Mouse (Mus musculus) CH12.LX (cell line): Measurements from ENCODE around the gene Gsta4. TPM values are rescaled to one million over a fixed set of nuclear protein-coding genes. Genes with fewer than 3 reads are reported as not detected.

Source experiments
- DNase-seq: peaks from one replicate; pipeline ENCODE4 v3.0.0-alpha.2; 2013; ENCODE audit errors: extremely low read depth
- H3K27ac ChIP-seq: 2 replicates; pipeline ENCODE4 v1.5.1; 2012; ENCODE audit warnings: low read depth, mild to moderate bottlenecking, control low read depth, moderate library complexity; ENCODE audit not compliant: insufficient read depth
- H3K27me3 ChIP-seq: replicated peaks from 2 replicates; pipeline ENCODE3; 2012; ENCODE audit warnings: inconsistent platforms
- H3K36me3 ChIP-seq, 2 experiments: replicated peaks in 1 of 2; 2 replicates each; pipeline versions ENCODE3 to v1.6.1; 2012; ENCODE audit warnings: inconsistent platforms in 1 of 2, low read length in 1 of 2, mild to moderate bottlenecking in 1 of 2, mixed read lengths in 1 of 2, moderate library complexity in 1 of 2; ENCODE audit not compliant: control insufficient read depth in 1 of 2, insufficient read depth in 1 of 2
- H3K4me1 ChIP-seq, 2 experiments: 2 replicates each; pipeline ENCODE4 v1.6.1; 2012; ENCODE audit warnings: inconsistent platforms in 1 of 2, moderate library complexity in 1 of 2; ENCODE audit not compliant: insufficient read depth in 2 of 2, control insufficient read depth in 1 of 2
- H3K4me2 ChIP-seq: 2 replicates; pipeline ENCODE4 v1.6.1; 2012; ENCODE audit warnings: low read depth, mild to moderate bottlenecking, control low read depth; ENCODE audit not compliant: poor library complexity, insufficient read depth, severe bottlenecking
- H3K4me3 ChIP-seq, 3 experiments: fragments of 150-350 bp in 1 of 3; sonication (generic) in 1 of 3; replicated peaks in 1 of 3; 2 replicates each; pipeline versions ENCODE3 to v1.5.1; 2011 to 2012; ENCODE audit warnings: low read depth in 2 of 3, low read length in 2 of 3, mild to moderate bottlenecking in 2 of 3, moderate library complexity in 2 of 3, control low read depth in 1 of 3, improper control_type of control experiment in 1 of 3, inconsistent platforms in 1 of 3, mixed read lengths in 1 of 3; ENCODE audit not compliant: poor library complexity in 1 of 3
- H3K79me2 ChIP-seq: replicated peaks from 2 replicates; pipeline ENCODE4 v1.6.1; 2012; ENCODE audit warnings: mild to moderate bottlenecking, moderate library complexity; ENCODE audit not compliant: control insufficient read depth, poor library complexity, insufficient read depth, severe bottlenecking; ENCODE audit errors: extremely low read depth
- H3K9ac ChIP-seq: 2 replicates; pipeline ENCODE4 v1.6.1; 2012; ENCODE audit warnings: low read depth, mild to moderate bottlenecking, control low read depth, moderate library complexity; ENCODE audit not compliant: insufficient read depth
- H3K9me3 ChIP-seq: replicated peaks from 2 replicates; pipeline ENCODE3; 2012; ENCODE audit warnings: low read length, inconsistent platforms, mixed read lengths
- BHLHE40 ChIP-seq: IDR thresholded peaks from 2 replicates; pipeline ENCODE4 v1.6.1; 2011; ENCODE audit warnings: mild to moderate bottlenecking, low read depth, low read length, improper control_type of control experiment
- CHD1 ChIP-seq: IDR thresholded peaks from 2 replicates; pipeline ENCODE4 v1.6.1; 2012; ENCODE audit warnings: low read depth, low read length, improper control_type of control experiment, inconsistent platforms
- CTCF ChIP-seq, 2 experiments: IDR thresholded peaks in 1 of 2; conservative IDR thresholded peaks in 1 of 2; 2 replicates each; pipeline ENCODE4 v1.5.1; 2011 to 2012; ENCODE audit warnings: low read depth in 2 of 2, low read length in 2 of 2, improper control_type of control experiment in 1 of 2, inconsistent platforms in 1 of 2, mild to moderate bottlenecking in 1 of 2, moderate library complexity in 1 of 2
- E2F4 ChIP-seq: IDR thresholded peaks from 2 replicates; pipeline ENCODE4 v1.6.1; 2011; ENCODE audit warnings: low read depth, low read length, improper control_type of control experiment; ENCODE audit not compliant: insufficient replicate concordance
- ELF1 ChIP-seq: IDR thresholded peaks from 2 replicates; pipeline ENCODE4 v1.6.1; 2014; ENCODE audit warnings: low read depth, mild to moderate bottlenecking, inconsistent platforms, low read length, improper control_type of control experiment
- EP300 ChIP-seq: IDR thresholded peaks from 2 replicates; pipeline ENCODE4 v1.6.1; 2011; ENCODE audit warnings: low read length, improper control_type of control experiment
- GABPA ChIP-seq: IDR thresholded peaks from 2 replicates; pipeline ENCODE4 v1.6.1; 2012; ENCODE audit warnings: low read depth, low read length, improper control_type of control experiment, inconsistent platforms; ENCODE audit not compliant: insufficient replicate concordance
- HCFC1 ChIP-seq: IDR thresholded peaks from 2 replicates; pipeline ENCODE4 v1.6.1; 2012; ENCODE audit warnings: low read depth, mild to moderate bottlenecking, inconsistent platforms, low read length, improper control_type of control experiment
- IRF4 ChIP-seq: IDR thresholded peaks from 2 replicates; pipeline ENCODE4 v1.6.1; 2014; ENCODE audit warnings: low read depth, mild to moderate bottlenecking, inconsistent platforms, low read length, improper control_type of control experiment
- KAT2A ChIP-seq: IDR thresholded peaks from 2 replicates; pipeline ENCODE4 v1.6.1; 2012; ENCODE audit warnings: low read length, improper control_type of control experiment, inconsistent platforms; ENCODE audit not compliant: insufficient replicate concordance
- MAX ChIP-seq: IDR thresholded peaks from 2 replicates; pipeline ENCODE4 v1.6.1; 2011; ENCODE audit warnings: low read length, improper control_type of control experiment
- MEF2A ChIP-seq: IDR thresholded peaks from 2 replicates; pipeline ENCODE4 v1.6.1; 2014; ENCODE audit warnings: low read depth, mild to moderate bottlenecking, inconsistent platforms, low read length, improper control_type of control experiment, borderline replicate concordance
- MYC ChIP-seq: IDR thresholded peaks from 2 replicates; pipeline ENCODE4 v1.6.1; 2011; ENCODE audit warnings: low read depth, mild to moderate bottlenecking, improper control_type of control experiment, low read length
- NELFE ChIP-seq: IDR thresholded peaks from 2 replicates; pipeline ENCODE4 v1.6.1; 2011; ENCODE audit warnings: low read depth, low read length, improper control_type of control experiment
- NRF1 ChIP-seq: IDR thresholded peaks from 2 replicates; pipeline ENCODE4 v1.6.1; 2014; ENCODE audit warnings: low read depth, mild to moderate bottlenecking, inconsistent platforms, low read length, improper control_type of control experiment, moderate library complexity
- RCOR1 ChIP-seq: conservative IDR thresholded peaks from 2 replicates; pipeline ENCODE4 v1.6.1; 2012; ENCODE audit warnings: low read depth, mild to moderate bottlenecking, inconsistent platforms, low read length, improper control_type of control experiment
- SMC3 ChIP-seq: IDR thresholded peaks from 2 replicates; pipeline ENCODE4 v1.6.1; 2011; ENCODE audit warnings: low read depth, low read length, improper control_type of control experiment
- TBP ChIP-seq: conservative IDR thresholded peaks from 2 replicates; pipeline ENCODE4 v1.6.1; 2011; ENCODE audit warnings: low read depth, low read length, improper control_type of control experiment
- USF2 ChIP-seq: conservative IDR thresholded peaks from 2 replicates; pipeline ENCODE4 v1.6.1; 2011; ENCODE audit warnings: low read depth, low read length, improper control_type of control experiment
- ZC3H11A ChIP-seq: IDR thresholded peaks from 2 replicates; pipeline ENCODE4 v1.6.1; 2012; ENCODE audit warnings: low read depth, mild to moderate bottlenecking, inconsistent platforms, low read length, improper control_type of control experiment
- ZKSCAN1 ChIP-seq: IDR thresholded peaks from 2 replicates; pipeline ENCODE4 v1.6.1; 2012; ENCODE audit warnings: low read depth, inconsistent platforms, low read length, improper control_type of control experiment, borderline replicate concordance
- ZNF384 ChIP-seq: IDR thresholded peaks from 2 replicates; pipeline ENCODE4 v1.6.1; 2012; ENCODE audit warnings: low read depth, low read length, improper control_type of control experiment, inconsistent platforms
- dilution Hi-C: fragments of 300-500 bp; cut with MboI; formaldehyde crosslinking; loops from 2 replicates; pipeline ENCODE4 v1.14.3; 2020; ENCODE audit warnings: low sequenced_read_pairs; ENCODE audit not compliant: extremely low pct_unique_long_range_greater_than_20kb, extremely low pct_ligation_motif_present
- in situ Hi-C: fragments of 300-500 bp; cut with MboI; formaldehyde crosslinking; loops from 3 replicates; pipeline ENCODE4 v1.14.3; 2019; ENCODE audit warnings: low sequenced_read_pairs, low pct_ligation_motif_present, low pct_unique_long_range_greater_than_20kb, mixed read lengths
- polyA plus RNA-seq: library from polyadenylated mRNA; unstranded; fragments of >175 nt; gene quantifications from 2 replicates; pipeline ENCODE4 v1.2.1, GENCODE M21; 2012; ENCODE audit warnings: low read depth; ENCODE audit not compliant: insufficient read length
- total RNA-seq, 2 experiments: library from RNA; depleted of rRNA; stranded (reverse); fragments of 300-350 nt in 1 of 2; fragments of >200 nt in 1 of 2; gene quantifications; 2 replicates each; pipeline ENCODE4 v1.2.3; 2012 to 2014

Gsta4 gene
- total and polyA plus RNA-seq, 3 experiments = 0.47 to 0.85 TPM; not detected in 1

DNA sequence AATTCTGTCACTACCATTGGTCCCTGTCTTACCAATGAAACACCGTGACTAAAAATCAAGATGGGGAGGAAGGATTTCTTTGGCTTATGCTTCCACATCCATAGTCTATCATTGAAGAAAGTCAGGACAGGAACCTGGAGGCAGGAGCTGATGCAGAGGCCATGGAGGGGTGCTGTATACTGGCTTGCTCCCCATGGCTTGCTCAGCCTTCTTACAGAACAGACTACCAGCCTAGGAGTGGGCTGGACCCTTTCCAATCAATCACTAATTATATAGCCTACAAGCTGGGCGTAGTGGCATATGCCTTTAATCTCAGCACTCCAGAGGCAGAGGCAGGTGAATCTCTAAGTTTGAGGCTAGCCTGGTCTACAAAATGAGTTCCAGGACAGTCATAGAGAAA lies 28.2 kb downstream of the Gsta4 start:
- Histone ChIP-seq H3K9ac (no peak overlapping the region), H3K36me3 (no peaks in the 10 kb centered on the region), H3K4me3 (no peak overlapping the region), H3K4me2 (no peak overlapping the region), H3K9me3 (peaks cover 2% of the 10 kb centered on the region), H3K27ac (no peak overlapping the region), H3K79me2 (no peaks in the 10 kb centered on the region)
- DNase-seq = no peak
- in situ Hi-C loops = no loop called here
- dilution Hi-C loops = no loop called here
- no peak for TF ChIP-seq ZKSCAN1
- no peak for TF ChIP-seq IRF4
- no peak for TF ChIP-seq EP300
- TF ChIP-seq MEF2A = no peak
- TF ChIP-seq MAX = no peak
- no peak for TF ChIP-seq GABPA
- no peak for TF ChIP-seq NRF1
- TF ChIP-seq ZNF384 = no peak
- no peak for TF ChIP-seq SMC3
- TF ChIP-seq ZC3H11A = no peak
- TF ChIP-seq CTCF (conservative IDR thresholded peaks at IDR 0.05 in 1 of 2, IDR thresholded peaks at IDR 0.05 in 1 of 2; ENCODE audit: low read depth in 2 of 2, low read length in 2 of 2) = no peak
- no peak for TF ChIP-seq E2F4
- no peak for TF ChIP-seq ELF1
- no peak for TF ChIP-seq KAT2A
- TF ChIP-seq, all 38 proteins: peak for 0
- Histone ChIP-seq H3K27me3 (no peaks in the 10 kb centered on the region), H3K4me1 (no peaks in the 10 kb centered on the region; a peak in 1 of 4 replicates)

DNA sequence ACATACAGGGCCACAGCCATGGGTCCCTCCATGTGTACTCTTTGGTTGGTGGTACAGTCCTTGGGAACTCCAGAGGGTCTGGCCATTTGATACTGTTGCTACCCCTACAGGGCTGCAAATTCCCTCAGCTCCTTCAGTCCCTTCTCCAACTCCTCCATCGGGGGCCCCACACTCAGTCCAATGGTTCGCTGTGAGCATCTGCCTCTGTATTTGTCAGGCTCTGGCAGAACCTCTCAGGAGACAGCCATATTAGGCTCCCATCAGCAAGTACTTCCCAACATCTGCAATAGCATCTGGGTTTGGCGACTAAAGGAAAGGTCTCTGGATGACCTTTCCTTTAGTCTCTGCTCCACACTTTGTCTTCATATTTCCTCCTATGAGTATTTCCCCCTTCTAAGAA lies 28.9 kb downstream of the Gsta4 start:
- in situ Hi-C loops (no loop called here), dilution Hi-C loops (no loop called here)
- Histone ChIP-seq H3K79me2 (no peaks in the 10 kb centered on the region), H3K27me3 (no peaks in the 10 kb centered on the region), H3K9ac (no peak overlapping the region), H3K27ac (no peak overlapping the region), H3K4me1 (no peaks in the 10 kb centered on the region; a peak in 1 of 4 replicates), H3K4me3 (no peak overlapping the region), H3K36me3 (no peaks in the 10 kb centered on the region), H3K9me3 (peaks cover 2% of the 10 kb centered on the region), H3K4me2 (no peak overlapping the region)
- no peak for DNase-seq
- TF ChIP-seq CHD1 (no peak), BHLHE40 (no peak), MYC (no peak), ELF1 (no peak), RCOR1 (no peak), NELFE (no peak), IRF4 (no peak), MAX (no peak), USF2 (no peak), CTCF (conservative IDR thresholded peaks at IDR 0.05 in 1 of 2, IDR thresholded peaks at IDR 0.05 in 1 of 2; ENCODE audit: low read depth in 2 of 2, low read length in 2 of 2) (no peak), HCFC1 (no peak), TBP (no peak)
